Mouse (Mus musculus): ENCODE results near the gene Lbr. TPM values are rescaled to one million over a fixed set of nuclear protein-coding genes. Genes with fewer than 3 reads are reported as not detected.

Gene Lbr
- 24.3 and 33.5 TPM in 2 replicates for polyA plus RNA-seq (2014; fragmentation: Nextera tagmentation; extraction: Ambion mirVana)

DNA sequence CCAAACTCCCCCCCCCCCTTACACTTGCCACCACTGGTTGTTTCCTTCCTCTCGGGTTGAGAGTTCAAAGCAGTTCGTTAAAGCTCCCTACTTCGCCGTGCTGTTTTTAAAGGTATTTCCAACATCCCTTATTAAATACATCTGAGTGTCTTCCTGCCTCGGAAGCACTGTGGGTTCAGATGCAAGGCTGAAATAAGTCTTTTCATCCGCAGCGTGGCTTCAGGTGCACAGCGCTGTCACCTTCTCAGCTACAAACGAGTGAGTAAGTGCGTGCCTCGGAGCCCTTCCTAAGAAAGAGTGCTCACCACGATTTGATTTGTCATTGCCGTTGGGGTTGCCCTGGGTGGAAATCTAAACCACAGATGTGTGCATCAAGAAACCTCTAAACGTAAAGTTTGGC lies at the start of gene Lbr:
Gene Lbr (minus strand): TSS at position 266 of the 400 bp plus-strand sequence.
- under 1% methylated on average over 14 of the region's 14 CpGs for WGBS
- H3K36me3 ChIP-seq (ENCODE audit: control insufficient read depth, insufficient read depth, low read length) = no peaks in the 10 kb centered on the region
- no peak for ATAC-seq (ENCODE audit: low read depth)
- no peaks in the 10 kb centered on the region for H3K9me3 ChIP-seq (ENCODE audit: control insufficient read depth, low read length)
- peak within 1 kb of the TSS; percentile 71 for H3K4me2 ChIP-seq (ENCODE audit: low read depth, low read length)
- peak within 1 kb of the TSS; percentile 95 for H3K4me3 ChIP-seq (ENCODE audit: low read depth, low read length)
- peak within 1 kb of the TSS; percentile 89 for H3K27ac ChIP-seq (ENCODE audit: low read depth, low read length)
- H3K27me3 ChIP-seq (ENCODE audit: control insufficient read depth, insufficient read depth, low read length) = no peaks in the 10 kb centered on the region
- peaks cover 19% of the 10 kb centered on the region for H3K4me1 ChIP-seq (ENCODE audit: control insufficient read depth, insufficient read depth, low read length)
- peak within 1 kb of the TSS; percentile 86 for H3K9ac ChIP-seq (replicated peaks; ENCODE audit: low read depth, low read length)

DNA sequence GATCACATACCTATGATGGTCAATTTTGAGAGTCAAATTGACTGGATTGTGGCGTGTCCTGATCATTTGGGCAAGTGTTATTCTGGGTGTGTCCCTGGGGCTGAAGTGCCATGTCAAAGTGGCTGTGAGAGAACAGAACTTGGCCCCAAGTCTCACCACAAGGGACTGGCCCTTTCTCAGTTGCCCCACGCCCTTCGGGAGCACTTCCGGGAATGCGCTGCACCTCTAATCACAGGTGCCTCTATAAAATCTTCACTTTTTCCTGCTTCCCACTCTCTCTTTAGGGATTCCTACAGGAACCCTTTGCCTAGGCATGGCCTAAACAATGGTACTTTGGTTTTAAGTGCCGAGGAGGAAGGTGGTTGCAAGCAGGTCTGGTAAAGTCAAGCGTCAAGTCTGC lies 46.8 kb upstream of the Lbr start:
- no peaks in the 10 kb centered on the region for H3K27me3 ChIP-seq (ENCODE audit: control insufficient read depth, insufficient read depth, low read length)
- no peaks in the 10 kb centered on the region for H3K36me3 ChIP-seq (ENCODE audit: control insufficient read depth, insufficient read depth, low read length)
- WGBS = 88% methylated on average over 7 of the region's 7 CpGs
- H3K9me3 ChIP-seq (ENCODE audit: control insufficient read depth, low read length) = no peaks in the 10 kb centered on the region
- H3K4me1 ChIP-seq (ENCODE audit: control insufficient read depth, insufficient read depth, low read length) = no peaks in the 10 kb centered on the region
- no peak overlapping the region for H3K4me3 ChIP-seq (ENCODE audit: low read depth, low read length)
- no peak overlapping the region for H3K4me2 ChIP-seq (ENCODE audit: low read depth, low read length)
- no peak overlapping the region for H3K27ac ChIP-seq (ENCODE audit: low read depth, low read length)
- ATAC-seq (ENCODE audit: low read depth) = no peak
- H3K9ac ChIP-seq (replicated peaks; ENCODE audit: low read depth, low read length) = no peak overlapping the region

DNA sequence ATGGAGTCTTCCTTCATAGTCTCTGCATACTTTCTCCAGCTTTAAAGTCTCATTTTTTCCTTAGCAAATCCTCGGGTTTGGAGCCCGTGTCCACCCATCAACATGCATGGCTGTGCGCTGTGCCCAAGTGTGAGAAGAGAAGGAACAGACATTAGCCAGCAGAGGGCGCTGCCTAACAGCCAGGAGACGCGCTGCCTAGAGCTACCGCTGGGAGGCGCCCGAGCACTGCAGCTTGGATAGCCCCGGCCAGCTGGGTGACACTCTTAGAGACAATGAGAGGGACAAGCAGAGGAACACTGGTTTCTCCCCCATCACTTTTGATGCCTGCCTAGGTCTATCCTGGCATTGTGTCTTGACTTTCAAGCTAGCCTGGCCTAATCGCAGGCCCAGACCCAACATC lies 46.0 kb upstream of the Lbr start:
- Histone ChIP-seq H3K36me3 (ENCODE audit: control insufficient read depth, insufficient read depth, low read length) (no peaks in the 10 kb centered on the region), H3K27ac (ENCODE audit: low read depth, low read length) (no peak overlapping the region), H3K27me3 (ENCODE audit: control insufficient read depth, insufficient read depth, low read length) (no peaks in the 10 kb centered on the region), H3K4me1 (ENCODE audit: control insufficient read depth, insufficient read depth, low read length) (no peaks in the 10 kb centered on the region), H3K4me3 (ENCODE audit: low read depth, low read length) (no peak overlapping the region), H3K9me3 (ENCODE audit: control insufficient read depth, low read length) (no peaks in the 10 kb centered on the region), H3K9ac (replicated peaks; ENCODE audit: low read depth, low read length) (no peak overlapping the region), H3K4me2 (ENCODE audit: low read depth, low read length) (no peak overlapping the region)
- WGBS = 6% methylated on average over 11 of the region's 11 CpGs
- ATAC-seq (ENCODE audit: low read depth) = peak; percentile 83

DNA sequence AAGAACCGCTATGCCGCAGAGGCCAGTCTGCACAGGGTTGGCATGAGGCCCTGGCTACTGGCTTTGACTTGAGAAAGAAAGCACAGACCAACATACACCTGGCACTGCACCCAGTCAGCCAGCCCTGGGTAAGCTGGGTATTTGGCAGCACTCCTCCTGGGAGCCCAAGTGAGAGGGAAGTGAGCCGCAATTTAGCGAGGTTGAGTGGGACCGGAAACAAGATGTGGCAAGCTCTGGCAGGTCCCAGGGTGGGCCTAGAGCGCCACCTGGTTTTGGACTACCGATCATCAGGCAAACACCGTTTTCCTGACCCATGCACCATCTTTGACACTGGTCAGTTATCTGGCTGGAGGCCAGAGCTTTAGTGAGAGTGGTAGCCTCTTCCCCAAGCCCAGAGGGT lies 38.7 kb upstream of the Lbr start:
- H3K27ac ChIP-seq (ENCODE audit: low read depth, low read length) = no peak overlapping the region
- H3K27me3 ChIP-seq (ENCODE audit: control insufficient read depth, insufficient read depth, low read length) = no peaks in the 10 kb centered on the region
- no peak overlapping the region for H3K4me2 ChIP-seq (ENCODE audit: low read depth, low read length)
- H3K4me3 ChIP-seq (ENCODE audit: low read depth, low read length) = no peak overlapping the region
- WGBS = 31% methylated on average over 8 of the region's 8 CpGs
- H3K4me1 ChIP-seq (ENCODE audit: control insufficient read depth, insufficient read depth, low read length) = no peaks in the 10 kb centered on the region
- ATAC-seq (ENCODE audit: low read depth) = no peak
- no peak overlapping the region for H3K9ac ChIP-seq (replicated peaks; ENCODE audit: low read depth, low read length)
- H3K9me3 ChIP-seq (ENCODE audit: control insufficient read depth, low read length) = no peaks in the 10 kb centered on the region
- H3K36me3 ChIP-seq (ENCODE audit: control insufficient read depth, insufficient read depth, low read length) = no peaks in the 10 kb centered on the region

DNA sequence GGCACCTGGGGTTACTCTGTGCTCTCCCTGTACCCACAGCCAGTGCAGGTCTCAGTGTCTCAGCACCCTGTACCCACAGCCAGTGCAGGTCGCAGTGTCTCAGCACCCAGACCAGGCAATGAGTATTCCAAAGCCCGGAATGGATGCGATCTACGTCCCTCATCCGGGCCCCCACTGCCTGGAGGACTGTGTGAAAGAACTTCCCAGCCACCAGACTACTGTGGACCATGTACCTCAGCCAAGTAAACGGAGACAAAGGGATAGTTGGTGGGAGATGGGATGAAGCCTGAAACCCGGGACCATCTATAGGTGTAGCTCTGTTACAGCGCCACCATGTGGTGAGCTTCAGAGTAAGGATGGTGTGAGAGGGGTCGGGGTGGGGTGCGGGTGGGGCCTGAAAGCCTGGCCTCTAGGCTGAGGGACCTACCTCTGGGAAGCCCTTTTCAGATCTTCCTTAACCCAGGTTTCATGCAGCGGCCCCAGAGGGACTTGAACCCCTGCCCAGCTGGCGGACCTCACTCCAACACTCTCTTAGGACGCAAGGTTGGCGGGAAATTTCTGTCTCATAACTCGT lies 38.0 kb upstream of the Lbr start:
- Histone ChIP-seq H3K4me1 (ENCODE audit: control insufficient read depth, insufficient read depth, low read length) (no peaks in the 10 kb centered on the region), H3K27me3 (ENCODE audit: control insufficient read depth, insufficient read depth, low read length) (no peaks in the 10 kb centered on the region), H3K9ac (replicated peaks; ENCODE audit: low read depth, low read length) (no peak overlapping the region), H3K27ac (ENCODE audit: low read depth, low read length) (no peak overlapping the region), H3K36me3 (ENCODE audit: control insufficient read depth, insufficient read depth, low read length) (no peaks in the 10 kb centered on the region), H3K4me2 (ENCODE audit: low read depth, low read length) (no peak overlapping the region), H3K9me3 (ENCODE audit: control insufficient read depth, low read length) (no peaks in the 10 kb centered on the region), H3K4me3 (ENCODE audit: low read depth, low read length) (no peak overlapping the region)
- no peak for ATAC-seq (ENCODE audit: low read depth)
- 62% methylated on average over 15 of the region's 15 CpGs for WGBS

DNA sequence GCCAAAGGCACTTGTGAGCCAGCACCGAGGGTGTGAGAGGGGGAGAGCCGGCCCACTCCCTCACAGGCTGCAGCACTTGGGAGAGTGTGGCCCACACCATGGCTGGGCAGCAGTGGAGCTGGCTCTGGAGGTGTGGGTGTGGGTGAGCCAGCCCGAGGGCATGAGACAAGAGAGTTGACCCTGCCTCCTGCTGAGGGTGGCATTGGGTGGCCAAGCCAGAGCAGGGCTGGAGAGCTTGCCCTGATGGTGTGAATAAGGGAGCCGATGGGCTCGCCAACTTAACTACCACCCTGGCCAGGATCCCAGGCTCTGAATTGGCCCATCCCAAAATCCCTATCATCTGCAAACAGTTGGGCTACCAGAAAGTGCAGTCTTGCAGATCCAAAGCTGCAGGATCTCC lies 35.6 kb upstream of the Lbr start:
- no peaks in the 10 kb centered on the region for H3K27me3 ChIP-seq (ENCODE audit: control insufficient read depth, insufficient read depth, low read length)
- H3K4me1 ChIP-seq (ENCODE audit: control insufficient read depth, insufficient read depth, low read length) = no peaks in the 10 kb centered on the region
- H3K4me3 ChIP-seq (ENCODE audit: low read depth, low read length) = no peak overlapping the region
- WGBS = 76% methylated on average over 5 of the region's 5 CpGs
- H3K9ac ChIP-seq (replicated peaks; ENCODE audit: low read depth, low read length) = no peak overlapping the region
- no peak overlapping the region for H3K27ac ChIP-seq (ENCODE audit: low read depth, low read length)
- ATAC-seq (ENCODE audit: low read depth) = no peak
- no peaks in the 10 kb centered on the region for H3K9me3 ChIP-seq (ENCODE audit: control insufficient read depth, low read length)
- H3K4me2 ChIP-seq (ENCODE audit: low read depth, low read length) = no peak overlapping the region
- no peaks in the 10 kb centered on the region for H3K36me3 ChIP-seq (ENCODE audit: control insufficient read depth, insufficient read depth, low read length)

DNA sequence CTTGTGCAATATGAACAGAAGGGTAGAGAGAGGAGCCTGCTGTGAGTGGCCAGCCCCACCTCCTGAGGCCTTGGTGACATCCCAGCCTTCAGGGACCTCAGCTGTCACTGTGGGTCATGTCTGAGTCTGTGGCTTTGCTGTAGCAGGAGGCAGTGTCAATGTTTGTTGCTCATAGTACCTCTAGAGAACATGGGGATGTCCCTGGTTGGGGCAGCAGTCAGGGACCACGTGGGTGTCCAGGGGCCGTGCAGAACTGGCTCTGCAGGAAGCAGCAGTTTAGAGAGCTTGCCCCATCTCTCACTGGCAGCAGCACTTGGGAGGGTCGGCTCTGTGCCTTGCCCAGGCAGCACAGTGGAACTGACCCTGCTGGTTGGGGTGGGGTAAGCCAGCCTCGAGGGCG lies 34.2 kb upstream of the Lbr start:
- no peak overlapping the region for H3K4me2 ChIP-seq (ENCODE audit: low read depth, low read length)
- WGBS = 54% methylated on average over 5 of the region's 5 CpGs
- H3K4me1 ChIP-seq (ENCODE audit: control insufficient read depth, insufficient read depth, low read length) = no peaks in the 10 kb centered on the region
- H3K4me3 ChIP-seq (ENCODE audit: low read depth, low read length) = no peak overlapping the region
- H3K36me3 ChIP-seq (ENCODE audit: control insufficient read depth, insufficient read depth, low read length) = no peaks in the 10 kb centered on the region
- no peak overlapping the region for H3K27ac ChIP-seq (ENCODE audit: low read depth, low read length)
- no peak for ATAC-seq (ENCODE audit: low read depth)
- H3K27me3 ChIP-seq (ENCODE audit: control insufficient read depth, insufficient read depth, low read length) = no peaks in the 10 kb centered on the region
- no peak overlapping the region for H3K9ac ChIP-seq (replicated peaks; ENCODE audit: low read depth, low read length)
- no peaks in the 10 kb centered on the region for H3K9me3 ChIP-seq (ENCODE audit: control insufficient read depth, low read length)

DNA sequence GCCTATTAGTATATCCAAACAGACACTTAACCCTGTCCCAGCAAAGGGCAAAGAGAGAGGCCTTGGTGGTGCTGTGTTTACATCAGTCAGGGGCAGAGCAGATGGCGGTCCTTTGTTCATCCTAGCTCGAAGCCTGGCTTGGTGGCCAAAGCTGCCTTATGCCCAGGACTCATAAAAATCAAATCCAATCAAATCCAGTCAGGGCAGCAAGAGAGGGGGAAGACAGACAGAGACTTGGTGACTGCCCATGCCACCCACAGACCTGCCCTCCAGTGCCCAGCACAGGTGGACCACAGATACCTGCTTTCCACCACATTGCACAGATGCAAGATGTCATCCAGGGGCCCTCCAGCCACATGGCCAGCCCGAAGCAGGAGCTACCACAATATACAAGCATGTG lies 33.8 kb upstream of the Lbr start:
- Histone ChIP-seq H3K9me3 (ENCODE audit: control insufficient read depth, low read length) (no peaks in the 10 kb centered on the region), H3K4me2 (ENCODE audit: low read depth, low read length) (no peak overlapping the region), H3K4me3 (ENCODE audit: low read depth, low read length) (no peak overlapping the region), H3K36me3 (ENCODE audit: control insufficient read depth, insufficient read depth, low read length) (no peaks in the 10 kb centered on the region), H3K4me1 (ENCODE audit: control insufficient read depth, insufficient read depth, low read length) (no peaks in the 10 kb centered on the region), H3K9ac (replicated peaks; ENCODE audit: low read depth, low read length) (no peak overlapping the region), H3K27me3 (ENCODE audit: control insufficient read depth, insufficient read depth, low read length) (no peaks in the 10 kb centered on the region), H3K27ac (ENCODE audit: low read depth, low read length) (no peak overlapping the region)
- no peak for ATAC-seq (ENCODE audit: low read depth)
- 71% methylated on average over 3 of the region's 3 CpGs for WGBS

DNA sequence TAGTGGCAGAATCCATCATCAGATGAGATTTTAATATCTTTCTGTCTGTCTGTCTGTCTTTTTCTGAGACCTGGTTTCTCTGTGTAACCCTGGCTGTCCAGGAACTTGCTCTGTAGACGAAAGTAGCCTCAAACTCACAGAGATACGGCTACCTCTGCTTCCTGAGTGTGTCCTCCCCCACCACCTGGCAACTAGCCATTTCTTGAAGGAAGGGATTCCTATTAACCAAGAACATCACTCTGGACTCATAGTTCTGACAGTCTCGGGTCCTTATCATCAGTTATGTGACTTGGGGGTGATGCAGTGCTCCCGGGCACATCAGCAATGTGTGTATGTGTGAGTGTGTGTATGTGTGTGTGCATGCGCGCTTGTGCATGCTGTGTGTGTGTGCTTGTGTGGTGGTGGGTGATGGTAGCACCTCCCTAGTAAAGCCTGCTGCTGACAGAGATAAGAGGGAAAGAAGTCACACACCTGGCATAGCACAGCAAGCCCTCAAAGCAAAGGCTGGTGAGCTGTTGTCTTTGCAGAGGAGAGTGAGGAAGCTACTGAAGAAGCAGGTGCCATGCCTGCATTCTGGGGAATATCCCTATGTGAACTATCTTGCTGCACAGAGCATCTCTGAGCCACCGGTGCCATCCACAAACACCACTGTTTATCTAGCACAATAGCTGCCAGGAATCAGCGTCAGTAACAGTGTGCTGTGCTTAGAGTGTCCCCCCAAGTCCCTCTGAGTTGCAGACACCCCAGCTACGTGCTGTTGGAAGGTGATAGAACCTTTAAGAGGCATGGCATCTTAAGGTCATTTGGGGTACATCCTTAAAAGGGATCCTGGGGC lies 30.5 kb upstream of the Lbr start:
- H3K27ac ChIP-seq (ENCODE audit: low read depth, low read length) = no peak overlapping the region
- H3K4me1 ChIP-seq (ENCODE audit: control insufficient read depth, insufficient read depth, low read length) = no peaks in the 10 kb centered on the region
- no peaks in the 10 kb centered on the region for H3K27me3 ChIP-seq (ENCODE audit: control insufficient read depth, insufficient read depth, low read length)
- no peak overlapping the region for H3K9ac ChIP-seq (replicated peaks; ENCODE audit: low read depth, low read length)
- no peak for ATAC-seq (ENCODE audit: low read depth)
- no peak overlapping the region for H3K4me3 ChIP-seq (ENCODE audit: low read depth, low read length)
- WGBS = 88% methylated on average over 9 of the region's 9 CpGs
- no peaks in the 10 kb centered on the region for H3K9me3 ChIP-seq (ENCODE audit: control insufficient read depth, low read length)
- no peak overlapping the region for H3K4me2 ChIP-seq (ENCODE audit: low read depth, low read length)
- no peaks in the 10 kb centered on the region for H3K36me3 ChIP-seq (ENCODE audit: control insufficient read depth, insufficient read depth, low read length)

Data from neural tube, embryonic 14.5 days (tissue).